Mouse (Mus musculus): ENCODE results near the gene Ints11. TPM values are rescaled to one million over a fixed set of nuclear protein-coding genes. Genes with fewer than 3 reads are reported as not detected.

Ints11 gene
- 61.2 and 63.9 TPM in 2 replicates for polyA plus RNA-seq (2015; fragmentation: Nextera tagmentation; extraction: Ambion mirVana)

DNA sequence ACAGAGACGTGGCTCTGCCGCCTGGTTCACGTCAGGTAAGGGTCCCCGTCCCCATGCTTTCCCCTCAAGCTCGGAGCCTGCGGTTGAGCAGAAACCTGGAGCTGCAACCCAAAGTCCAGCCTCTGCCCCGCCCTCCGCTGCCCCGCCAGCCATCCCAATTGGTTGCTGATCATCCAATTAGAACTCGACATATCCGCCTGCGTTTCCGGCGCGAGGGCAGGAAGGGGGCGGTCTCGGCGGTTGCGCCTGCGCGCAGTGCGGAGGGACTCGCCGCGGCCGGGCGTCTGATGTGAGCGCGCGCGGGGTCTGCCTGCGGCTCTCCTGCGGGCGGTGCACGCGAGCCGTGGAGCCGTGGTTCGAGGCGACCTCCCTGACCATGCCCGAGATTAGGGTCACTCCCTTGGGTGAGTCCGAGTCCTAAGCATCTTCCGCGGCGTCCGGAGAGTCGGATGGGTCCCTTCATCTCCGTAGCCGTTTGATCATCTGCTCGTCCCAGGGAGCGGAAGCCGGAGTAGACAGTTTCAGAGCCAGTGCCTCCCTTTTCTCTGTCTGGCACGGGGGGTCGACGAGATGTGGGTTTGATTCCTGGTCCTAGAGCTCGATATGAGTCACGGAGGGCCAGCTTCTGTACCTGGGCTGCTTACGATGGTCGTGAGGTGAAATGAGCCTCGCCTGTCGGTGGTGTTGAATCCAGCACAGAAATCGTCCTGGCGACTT lies at the start of gene Ints11, which contains the start of gene Cptp:
Ints11 (plus strand) TSS at position 230 of the 717 bp plus-strand sequence.
Cptp (minus strand) TSS at position 124 of the 717 bp plus-strand sequence.
- H3K27ac ChIP-seq (ENCODE audit: low read length), result peak within 1 kb of the TSS; percentile 48
- peak within 1 kb of the TSS; percentile 84 for H3K4me3 ChIP-seq (replicated peaks; ENCODE audit: low read length)
- WGBS, result under 1% methylated on average over 60 of the region's 63 CpGs
- peak within 1 kb of the TSS; percentile 92 for H3K9ac ChIP-seq (ENCODE audit: low read length)
- H3K9me3 ChIP-seq (replicated peaks; ENCODE audit: control insufficient read depth, low read length), result no peaks in the 10 kb centered on the region
- no peaks in the 10 kb centered on the region for H3K27me3 ChIP-seq (ENCODE audit: control insufficient read depth, insufficient read depth, low read length)
- peaks cover 7% of the 10 kb centered on the region; the same call in 1 of the 2 replicates for H3K4me1 ChIP-seq (ENCODE audit: control insufficient read depth, insufficient read depth, low read length)
- H3K4me2 ChIP-seq (ENCODE audit: low read depth, low read length), result peak within 1 kb of the TSS; percentile 75
- H3K36me3 ChIP-seq (ENCODE audit: control insufficient read depth, insufficient read depth, low read length), result peaks cover 12% of the 10 kb centered on the region
- peak; percentile 96 for ATAC-seq (ENCODE audit: insufficient read depth, low FRiP score)

DNA sequence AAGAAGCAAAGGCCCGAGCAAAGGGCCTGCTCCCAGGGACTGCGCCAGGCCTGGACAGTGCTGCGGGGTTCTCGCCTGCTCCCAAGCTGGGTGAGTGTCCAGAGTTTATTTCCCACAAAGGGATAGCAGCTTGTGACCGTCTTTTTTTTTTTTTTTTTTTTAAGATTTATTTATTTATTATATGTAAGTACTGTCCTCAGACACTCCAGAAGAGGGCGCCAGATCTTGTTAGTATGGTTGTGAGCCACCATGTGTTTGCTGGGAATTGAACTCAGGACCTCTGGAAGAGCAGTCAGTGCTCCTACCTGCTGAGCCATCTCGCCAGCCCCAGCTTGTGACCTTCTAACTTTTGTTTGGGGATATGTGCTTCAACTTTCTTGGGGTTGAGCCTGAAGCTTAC lies 48.3 kb upstream of the Ints11 start:
- 72% methylated on average over 7 of the region's 7 CpGs for WGBS

GRCm38 (mm10) chr4:155823443-155823842 lies 45.9 kb upstream of the Ints11 start:
- Histone ChIP-seq H3K9ac (ENCODE audit: low read length) (no peak overlapping the region), H3K27me3 (ENCODE audit: control insufficient read depth, insufficient read depth, low read length) (no peaks in the 10 kb centered on the region), H3K4me2 (ENCODE audit: low read depth, low read length) (no peak overlapping the region), H3K9me3 (replicated peaks; ENCODE audit: control insufficient read depth, low read length) (no peaks in the 10 kb centered on the region), H3K36me3 (ENCODE audit: control insufficient read depth, insufficient read depth, low read length) (peaks cover 64% of the 10 kb centered on the region), H3K27ac (ENCODE audit: low read length) (no peak overlapping the region), H3K4me1 (ENCODE audit: control insufficient read depth, insufficient read depth, low read length) (no peaks in the 10 kb centered on the region), H3K4me3 (replicated peaks; ENCODE audit: low read length) (no peak overlapping the region)
- WGBS, result 93% methylated on average over 16 of the region's 16 CpGs
- ATAC-seq (ENCODE audit: insufficient read depth, low FRiP score), result no peak

More for the DNA sequence above, 48.3 kb upstream of the Ints11 start:
- no peak for ATAC-seq (ENCODE audit: insufficient read depth, low FRiP score)
- Histone ChIP-seq H3K4me1 (ENCODE audit: control insufficient read depth, insufficient read depth, low read length) (no peaks in the 10 kb centered on the region), H3K4me3 (replicated peaks; ENCODE audit: low read length) (no peak overlapping the region), H3K9ac (ENCODE audit: low read length) (no peak overlapping the region), H3K27ac (ENCODE audit: low read length) (no peak overlapping the region), H3K4me2 (ENCODE audit: low read depth, low read length) (no peak overlapping the region), H3K27me3 (ENCODE audit: control insufficient read depth, insufficient read depth, low read length) (no peaks in the 10 kb centered on the region), H3K36me3 (ENCODE audit: control insufficient read depth, insufficient read depth, low read length) (peaks cover 74% of the 10 kb centered on the region), H3K9me3 (replicated peaks; ENCODE audit: control insufficient read depth, low read length) (no peaks in the 10 kb centered on the region)

- no peak overlapping the region for H3K9ac ChIP-seq (ENCODE audit: low read length)
- H3K4me2 ChIP-seq (ENCODE audit: low read depth, low read length), result no peak overlapping the region
- no peaks in the 10 kb centered on the region for H3K9me3 ChIP-seq (replicated peaks; ENCODE audit: control insufficient read depth, low read length)
- no peak overlapping the region for H3K4me3 ChIP-seq (replicated peaks; ENCODE audit: low read length)
- WGBS, result 87% methylated on average over 4 of the region's 4 CpGs
- peaks cover 21% of the 10 kb centered on the region for H3K4me1 ChIP-seq (ENCODE audit: control insufficient read depth, insufficient read depth, low read length)
- ATAC-seq (ENCODE audit: insufficient read depth, low FRiP score), result no peak
- H3K27ac ChIP-seq (ENCODE audit: low read length), result no peak overlapping the region
- H3K36me3 ChIP-seq (ENCODE audit: control insufficient read depth, insufficient read depth, low read length), result peaks cover 16% of the 10 kb centered on the region; the same call in 1 of the 2 replicates
- no peaks in the 10 kb centered on the region for H3K27me3 ChIP-seq (ENCODE audit: control insufficient read depth, insufficient read depth, low read length)
Measured at GRCm38 (mm10) chr4:155829866-155830265, 39.5 kb upstream of the Ints11 start.

DNA sequence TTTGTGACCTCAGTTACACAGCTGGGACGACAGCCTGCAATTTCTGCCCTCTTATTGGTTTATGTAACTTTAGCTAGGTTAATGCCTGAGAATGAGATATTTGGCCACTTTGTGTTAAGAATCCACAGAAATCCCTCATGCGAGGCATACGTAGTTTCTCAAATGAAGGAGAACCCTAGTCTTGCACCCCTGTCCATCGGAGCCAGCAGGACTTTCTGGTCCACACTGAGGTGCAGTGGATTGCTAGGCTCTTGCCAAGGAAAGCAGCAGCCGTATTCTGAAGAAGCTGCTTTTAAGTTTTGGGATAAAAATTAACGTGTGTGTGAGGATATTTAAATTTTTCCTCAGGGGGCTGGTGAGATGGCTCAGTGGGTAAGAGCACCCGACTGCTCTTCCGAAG lies 38.8 kb upstream of the Ints11 start:
- WGBS, result 51% methylated on average over 8 of the region's 8 CpGs
- Histone ChIP-seq H3K4me2 (ENCODE audit: low read depth, low read length) (peak overlapping the region; percentile 98), H3K9me3 (replicated peaks; ENCODE audit: control insufficient read depth, low read length) (no peaks in the 10 kb centered on the region), H3K36me3 (ENCODE audit: control insufficient read depth, insufficient read depth, low read length) (peaks cover 10% of the 10 kb centered on the region; the same call in 1 of the 2 replicates), H3K27me3 (ENCODE audit: control insufficient read depth, insufficient read depth, low read length) (no peaks in the 10 kb centered on the region), H3K9ac (ENCODE audit: low read length) (peak overlapping the region; percentile 55), H3K4me1 (ENCODE audit: control insufficient read depth, insufficient read depth, low read length) (peaks cover 21% of the 10 kb centered on the region), H3K4me3 (replicated peaks; ENCODE audit: low read length) (peak overlapping the region; percentile 88), H3K27ac (ENCODE audit: low read length) (peak overlapping the region; percentile 96)
- no peak for ATAC-seq (ENCODE audit: insufficient read depth, low FRiP score)

GRCm38 (mm10) chr4:155831205-155831766 lies 38.1 kb upstream of the Ints11 start, which contains the start of gene Aurkaip1:
TSS of gene Aurkaip1 (plus strand) at chr4:155831272.
- whole genome bisulfite sequencing, result under 1% methylated on average over 49 of the region's 49 CpGs
- peak within 1 kb of the TSS; percentile 88 for H3K4me3 ChIP-seq (replicated peaks; ENCODE audit: low read length)
- 0 out of 2 replicates have a peak, but pooled peaks cover 8% of the 10 kb centered on the region for H3K36me3 ChIP-seq (ENCODE audit: control insufficient read depth, insufficient read depth, low read length)

DNA sequence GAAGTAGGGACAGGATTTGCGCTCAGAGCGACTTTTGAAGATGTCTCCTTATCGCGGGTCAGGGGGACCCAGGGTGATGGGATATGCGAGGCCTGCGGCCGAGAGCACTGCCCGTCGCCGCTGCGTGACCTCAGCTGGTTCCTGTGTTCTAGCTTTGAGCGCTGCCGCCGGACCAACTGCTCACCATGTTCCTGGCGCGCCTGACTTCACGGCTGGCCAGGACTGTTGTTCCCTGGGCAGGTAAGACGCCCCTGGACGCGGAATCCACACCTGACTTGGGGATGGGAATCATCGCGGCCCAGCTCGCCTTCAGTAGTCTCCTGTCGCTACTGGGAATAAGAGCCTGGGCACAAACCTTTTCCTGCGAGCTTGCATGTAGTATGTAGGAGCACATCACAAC lies 37.5 kb upstream of the Ints11 start:
- Histone ChIP-seq H3K9me3 (replicated peaks; ENCODE audit: control insufficient read depth, low read length) (no peaks in the 10 kb centered on the region), H3K4me3 (replicated peaks; ENCODE audit: low read length) (peak overlapping the region; percentile 88), H3K27me3 (ENCODE audit: control insufficient read depth, insufficient read depth, low read length) (no peaks in the 10 kb centered on the region), H3K4me2 (ENCODE audit: low read depth, low read length) (peak overlapping the region; percentile 98), H3K36me3 (ENCODE audit: control insufficient read depth, insufficient read depth, low read length) (0 out of 2 replicates have a peak, but pooled peaks cover 8% of the 10 kb centered on the region), H3K27ac (ENCODE audit: low read length) (peak overlapping the region; percentile 96), H3K9ac (ENCODE audit: low read length) (peak overlapping the region; percentile 93), H3K4me1 (ENCODE audit: control insufficient read depth, insufficient read depth, low read length) (peaks cover 21% of the 10 kb centered on the region)
- peak; percentile 1 for ATAC-seq (ENCODE audit: insufficient read depth, low FRiP score)
- WGBS, result under 1% methylated on average over 25 of the region's 25 CpGs

More at GRCm38 (mm10) chr4:155831205-155831766, 38.1 kb upstream of the Ints11 start, which contains the start of gene Aurkaip1:
- H3K9me3 ChIP-seq (replicated peaks; ENCODE audit: control insufficient read depth, low read length), result no peaks in the 10 kb centered on the region
- peak within 1 kb of the TSS; percentile 96 for H3K27ac ChIP-seq (ENCODE audit: low read length)
- no peaks in the 10 kb centered on the region for H3K27me3 ChIP-seq (ENCODE audit: control insufficient read depth, insufficient read depth, low read length)
- peaks cover 21% of the 10 kb centered on the region for H3K4me1 ChIP-seq (ENCODE audit: control insufficient read depth, insufficient read depth, low read length)
- peak; percentile 95 for ATAC-seq (ENCODE audit: insufficient read depth, low FRiP score)
- H3K4me2 ChIP-seq (ENCODE audit: low read depth, low read length), result peak within 1 kb of the TSS; percentile 98
- H3K9ac ChIP-seq (ENCODE audit: low read length), result peak within 1 kb of the TSS; percentile 93

DNA sequence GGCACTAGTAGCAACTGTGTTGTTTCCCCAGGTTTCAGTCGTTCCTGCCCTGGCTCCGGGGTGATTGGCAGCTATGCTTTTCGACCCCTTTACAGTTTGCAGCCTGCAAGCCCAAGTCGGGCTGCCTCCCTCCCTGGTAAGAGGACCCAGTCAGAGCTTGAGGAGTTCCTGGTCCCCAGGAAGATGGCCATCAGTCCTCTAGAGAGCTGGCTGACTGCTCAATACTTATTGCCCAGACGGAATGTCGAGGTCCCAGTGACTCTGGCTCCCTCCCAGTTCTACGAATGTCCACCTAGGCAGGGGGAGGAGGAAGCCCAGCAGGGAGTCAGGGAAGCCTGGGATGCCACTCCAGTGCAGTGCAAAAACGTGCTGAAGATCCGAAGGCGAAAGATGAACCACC lies 37.0 kb upstream of the Ints11 start:
- 51% methylated on average over 10 of the region's 10 CpGs for WGBS
- Histone ChIP-seq H3K4me3 (replicated peaks; ENCODE audit: low read length) (peak overlapping the region; percentile 88), H3K27me3 (ENCODE audit: control insufficient read depth, insufficient read depth, low read length) (no peaks in the 10 kb centered on the region), H3K27ac (ENCODE audit: low read length) (peak overlapping the region; percentile 96), H3K4me2 (ENCODE audit: low read depth, low read length) (peak overlapping the region; percentile 98), H3K9ac (ENCODE audit: low read length) (peak overlapping the region; percentile 93), H3K9me3 (replicated peaks; ENCODE audit: control insufficient read depth, low read length) (no peaks in the 10 kb centered on the region), H3K4me1 (ENCODE audit: control insufficient read depth, insufficient read depth, low read length) (peaks cover 21% of the 10 kb centered on the region), H3K36me3 (ENCODE audit: control insufficient read depth, insufficient read depth, low read length) (0 out of 2 replicates have a peak, but pooled peaks cover 8% of the 10 kb centered on the region)
- no peak for ATAC-seq (ENCODE audit: insufficient read depth, low FRiP score)

DNA sequence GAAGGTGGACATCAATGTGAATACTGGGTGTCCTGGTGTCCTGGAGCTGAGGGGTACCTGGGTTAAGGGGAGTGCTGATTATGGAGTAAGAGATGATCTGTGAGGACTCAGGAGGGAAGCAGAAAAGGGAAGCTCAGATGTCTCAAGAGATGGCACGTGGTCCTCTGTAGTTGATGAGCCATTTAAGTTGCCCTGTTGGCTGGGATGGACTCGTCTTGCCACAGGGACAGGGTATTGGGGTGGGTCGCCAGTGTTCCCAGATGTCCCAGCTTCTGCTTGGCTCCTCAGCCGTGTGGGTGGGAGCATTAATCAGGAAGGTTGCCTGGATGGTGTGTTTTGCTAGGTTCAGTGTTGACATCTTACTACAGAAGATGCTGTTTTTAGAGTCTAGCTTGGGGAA lies 36.1 kb upstream of the Ints11 start:
- Histone ChIP-seq H3K4me1 (ENCODE audit: control insufficient read depth, insufficient read depth, low read length) (peaks cover 30% of the 10 kb centered on the region), H3K27ac (ENCODE audit: low read length) (no peak overlapping the region), H3K27me3 (ENCODE audit: control insufficient read depth, insufficient read depth, low read length) (no peaks in the 10 kb centered on the region), H3K9me3 (replicated peaks; ENCODE audit: control insufficient read depth, low read length) (no peaks in the 10 kb centered on the region), H3K36me3 (ENCODE audit: control insufficient read depth, insufficient read depth, low read length) (0 out of 2 replicates have a peak, but pooled peaks cover 3% of the 10 kb centered on the region), H3K9ac (ENCODE audit: low read length) (no peak overlapping the region), H3K4me3 (replicated peaks; ENCODE audit: low read length) (no peak overlapping the region), H3K4me2 (ENCODE audit: low read depth, low read length) (no peak overlapping the region)
- 74% methylated on average over 4 of the region's 4 CpGs for WGBS
- ATAC-seq (ENCODE audit: insufficient read depth, low FRiP score), result no peak

All from stomach, embryonic 16.5 days (tissue).